8 mouse cellular contexts compared by ENCODE assay signal in genomic region chr12:111816528-111816927, GRCm38 (mm10). TPM values are rescaled to one million over a fixed set of nuclear protein-coding genes. Genes with fewer than 3 reads are reported as not detected.
DNase-seq lines count a peak whose midpoint lies in the region; ATAC-seq and TF ChIP-seq lines count a peak whose summit lies in the region.

No protein-coding gene starts in this region.

- no peak for TF ChIP-seq RAD21 in MEL (IDR thresholded peaks at IDR 0.05; ENCODE audit: low read depth, low read length)

- peaks cover 0 to 15% of the 10 kb centered on the region in 2 experiments; a peak in 2 of 4 replicates for H3K36me3 ChIP-seq in MEL (ENCODE audit: control insufficient read depth in 1 of 2, insufficient read depth in 2 of 2, low read length in 2 of 2)
- H3K36me3 ChIP-seq in kidney, postnatal 0 days (ENCODE audit: insufficient read depth, low read length): no peaks in the 10 kb centered on the region
- H3K36me3 ChIP-seq in liver, postnatal 0 days (replicated peaks; ENCODE audit: insufficient read depth, low read length): no peaks in the 10 kb centered on the region; the same call in 1 of the 2 replicates

- peak; percentile 52 for DNase-seq in gastrocnemius, postnatal 14 days
- DNase-seq in gastrocnemius, adult 18-20 months (ENCODE audit: low spot score): no peak
- DNase-seq in MEL (ENCODE audit: low read depth, low spot score): no peak
- peak; percentile 55 to 66 for DNase-seq in heart, adult 18-20 months
- peak; percentile 35 for DNase-seq in kidney, postnatal 0 days (ENCODE audit: low spot score)
- DNase-seq in liver, postnatal 0 days: no peak
- peak; percentile 28 to 65 for DNase-seq in urinary bladder, postnatal 36 days (ENCODE audit: low spot score in 2 of 2)
- DNase-seq in Muller cell, postnatal 12 days (ENCODE audit: inconsistent ontology term): no peak

- WGBS in kidney, postnatal 0 days: 44% methylated on average over 13 of the region's 13 CpGs
- 45% methylated on average over 13 of the region's 13 CpGs for WGBS in liver, postnatal 0 days (ENCODE audit: insufficient replicate concordance)

- H3K27me3 ChIP-seq in MEL (ENCODE audit: control insufficient read depth in 1 of 2, insufficient read depth in 2 of 2, low read length in 2 of 2): no peaks in the 10 kb centered on the region
- no peaks in the 10 kb centered on the region for H3K27me3 ChIP-seq in kidney, postnatal 0 days (ENCODE audit: insufficient read depth, low read length)
- H3K27me3 ChIP-seq in liver, postnatal 0 days (ENCODE audit: insufficient read depth, low read length): no peaks in the 10 kb centered on the region

- peak overlapping the region; percentile 63 for H3K9ac ChIP-seq in MEL (ENCODE audit: control insufficient read depth, low read depth, low read length, poor library complexity, severe bottlenecking)
- H3K9ac ChIP-seq in kidney, postnatal 0 days (ENCODE audit: low read depth, low read length): 0 out of 2 replicates have a peak overlapping the region, but pooled peaks have one; percentile 8
- 0 out of 2 replicates have a peak overlapping the region, but pooled peaks have one; percentile 2 for H3K9ac ChIP-seq in liver, postnatal 0 days (replicated peaks)

- peak overlapping the region; percentile 38 to 54 for H3K4me3 ChIP-seq in MEL (ENCODE audit: control insufficient read depth in 1 of 2, insufficient read depth in 1 of 2, low read depth in 2 of 2, low read length in 2 of 2)
- H3K4me3 ChIP-seq in kidney, postnatal 0 days (replicated peaks; ENCODE audit: low read depth, low read length): 0 out of 2 replicates have a peak overlapping the region, but pooled peaks have one; percentile 10
- H3K4me3 ChIP-seq in liver, postnatal 0 days (ENCODE audit: low read depth, low read length): peak overlapping the region; percentile 87

- intact Hi-C loops in gastrocnemius, postnatal 14 days (cut with DNase I; ENCODE audit: low total_unique reads): no loop called here

- H3K9me3 ChIP-seq in MEL (replicated peaks; ENCODE audit: insufficient read depth, low read length): no peaks in the 10 kb centered on the region
- H3K9me3 ChIP-seq in kidney, postnatal 0 days (replicated peaks; ENCODE audit: low read length): no peaks in the 10 kb centered on the region
- H3K9me3 ChIP-seq in liver, postnatal 0 days (ENCODE audit: low read length): no peaks in the 10 kb centered on the region

- TF ChIP-seq POLR2A in MEL (IDR thresholded peaks at IDR 0.05; ENCODE audit: control insufficient read depth in 1 of 2, insufficient read depth in 1 of 2, low read depth in 1 of 2, low read length in 2 of 2, poor library complexity in 1 of 2): no peak

- no peak for TF ChIP-seq CTCF in MEL (IDR thresholded peaks at IDR 0.05 in 2 of 3, conservative IDR thresholded peaks at IDR 0.05 in 1 of 3; ENCODE audit: control insufficient read depth in 1 of 3, insufficient read depth in 1 of 3, low read depth in 2 of 3, low read length in 3 of 3, poor library complexity in 1 of 3, severe bottlenecking in 1 of 3)
- TF ChIP-seq CTCF in kidney, postnatal 0 days (IDR thresholded peaks at IDR 0.05; ENCODE audit: low read depth): no peak
- TF ChIP-seq CTCF in liver, postnatal 0 days (IDR thresholded peaks at IDR 0.05; ENCODE audit: low read depth): no peak

- H3K27ac ChIP-seq in MEL (ENCODE audit: control insufficient read depth, low read depth, low read length): peak overlapping the region; percentile 66
- H3K27ac ChIP-seq in kidney, postnatal 0 days: peak overlapping the region; percentile 70
- peak overlapping the region; percentile 70 for H3K27ac ChIP-seq in liver, postnatal 0 days (ENCODE audit: low read depth)

- no peak for ATAC-seq in kidney, postnatal 0 days (replicated peaks; ENCODE audit: low FRiP score, low read depth)
- no peak for ATAC-seq in liver, postnatal 0 days

- H3K79me2 ChIP-seq in MEL (ENCODE audit: control insufficient read depth, insufficient read depth, low read length, poor library complexity): peaks cover 12% of the 10 kb centered on the region

- peak overlapping the region; percentile 84 for H3K4me2 ChIP-seq in kidney, postnatal 0 days (ENCODE audit: low read length)
- peak overlapping the region; percentile 97 for H3K4me2 ChIP-seq in liver, postnatal 0 days (ENCODE audit: low read depth, low read length)

- peaks cover 7 to 31% of the 10 kb centered on the region in 2 experiments for H3K4me1 ChIP-seq in MEL (ENCODE audit: control insufficient read depth in 1 of 2, insufficient read depth in 2 of 2, low read length in 2 of 2)
- H3K4me1 ChIP-seq in kidney, postnatal 0 days (replicated peaks; ENCODE audit: insufficient read depth, low read length): peaks cover 27% of the 10 kb centered on the region
- H3K4me1 ChIP-seq in liver, postnatal 0 days (ENCODE audit: insufficient read depth): peaks cover 59% of the 10 kb centered on the region

- TF ChIP-seq EP300 in MEL (IDR thresholded peaks at IDR 0.05; ENCODE audit: low read depth in 1 of 2, low read length in 2 of 2): no peak
- TF ChIP-seq EP300 in liver, postnatal 0 days (IDR thresholded peaks at IDR 0.05; ENCODE audit: low read depth): no peak

TF ChIP-seq in MEL, 35 proteins besides CTCF, POLR2A, EP300 and RAD21:
- TF ChIP-seq NRF1 (IDR thresholded peaks at IDR 0.05; ENCODE audit: insufficient read depth, low read depth, low read length, poor library complexity, severe bottlenecking) (no peak), MYC (IDR thresholded peaks at IDR 0.05; ENCODE audit: low read depth, low read length) (no peak), ZKSCAN1 (IDR thresholded peaks at IDR 0.05; ENCODE audit: low read depth, low read length) (no peak), TBP (IDR thresholded peaks at IDR 0.05; ENCODE audit: low read depth, low read length) (no peak), NELFE (IDR thresholded peaks at IDR 0.05; ENCODE audit: low read depth, low read length) (no peak), GATA1 (IDR thresholded peaks at IDR 0.05; ENCODE audit: low read depth, low read length) (no peak), POLR2AphosphoS2 (IDR thresholded peaks at IDR 0.05; ENCODE audit: low read length) (no peak), POLR2AphosphoS5 (IDR thresholded peaks at IDR 0.05; ENCODE audit: borderline replicate concordance, low read depth, low read length) (no peak), UBTF (IDR thresholded peaks at IDR 0.05; ENCODE audit: borderline replicate concordance, insufficient read depth, low read depth, low read length) (no peak), TAL1 (IDR thresholded peaks at IDR 0.05; ENCODE audit: low read length) (no peak), SIN3A (IDR thresholded peaks at IDR 0.05; ENCODE audit: low read length) (no peak), MAZ (IDR thresholded peaks at IDR 0.05; ENCODE audit: low read depth, low read length) (no peak), ELF1 (IDR thresholded peaks at IDR 0.05; ENCODE audit: low read depth, low read length) (no peak), ETS1 (IDR thresholded peaks at IDR 0.05; ENCODE audit: low read depth, low read length) (no peak), USF2 (IDR thresholded peaks at IDR 0.05; ENCODE audit: borderline replicate concordance in 1 of 2, insufficient read depth in 1 of 2, low read depth in 1 of 2, low read length in 2 of 2) (no peak), E2F4 (IDR thresholded peaks at IDR 0.05; ENCODE audit: borderline replicate concordance, low read depth, low read length) (no peak), MEF2A (IDR thresholded peaks at IDR 0.05; ENCODE audit: extremely low read depth, insufficient replicate concordance, low read depth, low read length, poor library complexity, severe bottlenecking) (no peak)
TF ChIP-seq in MEL: peak in this region for 0.

RNA-seq across cellular contexts. Expression of gene Zfyve21, which starts 2.6 kb away (rescaled TPM):
- total RNA-seq in gastrocnemius, postnatal 14 days (2021): 10 to 100 TPM; 15.1 to 18.6 TPM
- 10 to 100 TPM; 13.6 to 15.8 TPM for total RNA-seq in gastrocnemius, adult 18-20 months (2021)
- total RNA-seq in MEL (2012; rRNA removed): 7.2 and 8.1 TPM in 2 replicates
- polyA plus RNA-seq in MEL (2012; ENCODE audit: insufficient read depth in 1 of 2, insufficient read length in 2 of 2, low read depth in 1 of 2, low replicate concordance in 2 of 2, missing spikeins in 1 of 2): 1 to 10 TPM in 1 of 2 experiments, not detected in 1; 9.1 TPM
- total RNA-seq in heart, adult 18-20 months (2021): 10 to 100 TPM; 71.6 to 77.3 TPM
- polyA plus RNA-seq in kidney, postnatal 0 days (2015; fragmentation: Nextera tagmentation; extraction: Ambion mirVana): 117 and 118 TPM in 2 replicates
- 53.3 and 60.0 TPM in 2 replicates for polyA plus RNA-seq in liver, postnatal 0 days (2015; fragmentation: Nextera tagmentation; extraction: Ambion mirVana)

RNA-seq across cellular contexts. Expression of gene Xrcc3, which starts 2.9 kb away (rescaled TPM):
- under 1 TPM; 0.53 to 0.86 TPM for total RNA-seq in gastrocnemius, postnatal 14 days (2021)
- total RNA-seq in gastrocnemius, adult 18-20 months (2021): under 1 TPM; 0.31 to 0.32 TPM
- 9.0 and 10.0 TPM in 2 replicates for total RNA-seq in MEL (2012; rRNA removed)
- polyA plus RNA-seq in MEL (2012; ENCODE audit: insufficient read depth in 1 of 2, insufficient read length in 2 of 2, low read depth in 1 of 2, low replicate concordance in 2 of 2, missing spikeins in 1 of 2): 10 to 100 TPM in 1 of 2 experiments, not detected in 1; 18.8 TPM
- 1 to 10 TPM in 1 of 2 experiments, under 1 TPM in 1; 0.72 to 1.6 TPM for total RNA-seq in heart, adult 18-20 months (2021)
- 6.3 and 6.9 TPM in 2 replicates for polyA plus RNA-seq in kidney, postnatal 0 days (2015; fragmentation: Nextera tagmentation; extraction: Ambion mirVana)
- polyA plus RNA-seq in liver, postnatal 0 days (2015; fragmentation: Nextera tagmentation; extraction: Ambion mirVana): 2.0 and 2.1 TPM in 2 replicates

RNA-seq across cellular contexts. Expression of gene Klc1, which starts 57.9 kb away (rescaled TPM):
- total RNA-seq in gastrocnemius, postnatal 14 days (2021): 10 to 100 TPM; 53.4 to 62.2 TPM
- 10 to 100 TPM; 59.1 to 60.1 TPM for total RNA-seq in gastrocnemius, adult 18-20 months (2021)
- 29.1 and 30.7 TPM in 2 replicates for total RNA-seq in MEL (2012; rRNA removed)
- polyA plus RNA-seq in MEL (2012; ENCODE audit: insufficient read depth in 1 of 2, insufficient read length in 2 of 2, low read depth in 1 of 2, low replicate concordance in 2 of 2, missing spikeins in 1 of 2): 10 to 100 TPM in 1 of 2 experiments, not detected in 1; 60.4 TPM
- 10 to 100 TPM; 77.1 to 83.0 TPM for total RNA-seq in heart, adult 18-20 months (2021)
- 52.6 and 61.3 TPM in 2 replicates for polyA plus RNA-seq in kidney, postnatal 0 days (2015; fragmentation: Nextera tagmentation; extraction: Ambion mirVana)
- 9.6 and 10.7 TPM in 2 replicates for polyA plus RNA-seq in liver, postnatal 0 days (2015; fragmentation: Nextera tagmentation; extraction: Ambion mirVana)

Comparison
In these comparisons a context has a peak if more than half of its experiments do, and no peak if none do; other contexts are left out.
1. DNase-seq: peak in gastrocnemius, postnatal 14 days (single experiment), heart, adult 18-20 months (2 of 2), kidney, postnatal 0 days (single experiment) and urinary bladder, postnatal 36 days (2 of 2); none in gastrocnemius, adult 18-20 months (single experiment), MEL (single experiment), liver, postnatal 0 days (single experiment) and Muller cell, postnatal 12 days (single experiment).
2. H3K4me3 ChIP-seq: peak in every context shown above with its lines; median percentile 87 in liver, postnatal 0 days; 46 in MEL; 10 in kidney, postnatal 0 days.
3. H3K9ac ChIP-seq: peak in every context shown above with its lines; median percentile 63 in MEL; 8 in kidney, postnatal 0 days; 2 in liver, postnatal 0 days.
4. Peak in every context shown above with its lines, with median percentiles within 50 percentile points of each other: H3K27ac ChIP-seq.